Mouse (Mus musculus): ENCODE results near the gene Apoc4.

The Apoc4 gene

GRCm38 (mm10) chr7:19676662-19677061 lies 4.6 kb downstream of the Apoc4 start:
- DNase-seq (ENCODE audit: low read depth): no peak

DNA sequence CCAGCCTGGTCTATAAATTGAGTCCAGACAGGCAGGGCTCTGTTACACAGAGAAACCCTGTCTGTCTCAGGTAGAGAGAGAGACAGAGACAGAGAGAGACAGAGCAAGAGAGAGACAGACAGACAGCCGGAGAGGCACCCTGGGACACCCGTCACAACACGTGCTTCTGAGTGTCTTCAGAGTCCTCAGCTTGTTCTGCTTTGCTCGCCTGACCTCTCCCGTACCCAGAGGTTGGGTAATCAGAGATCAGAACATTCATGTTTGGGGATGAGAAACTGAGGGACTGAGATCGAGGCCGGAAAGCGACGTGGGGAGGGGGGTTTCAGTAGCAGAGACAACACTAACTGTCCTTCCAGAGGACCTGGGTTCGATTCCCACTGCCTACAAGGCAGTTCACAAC lies 5.5 kb downstream of the Apoc4 start:
- DNase-seq (ENCODE audit: low read depth): no peak

DNA sequence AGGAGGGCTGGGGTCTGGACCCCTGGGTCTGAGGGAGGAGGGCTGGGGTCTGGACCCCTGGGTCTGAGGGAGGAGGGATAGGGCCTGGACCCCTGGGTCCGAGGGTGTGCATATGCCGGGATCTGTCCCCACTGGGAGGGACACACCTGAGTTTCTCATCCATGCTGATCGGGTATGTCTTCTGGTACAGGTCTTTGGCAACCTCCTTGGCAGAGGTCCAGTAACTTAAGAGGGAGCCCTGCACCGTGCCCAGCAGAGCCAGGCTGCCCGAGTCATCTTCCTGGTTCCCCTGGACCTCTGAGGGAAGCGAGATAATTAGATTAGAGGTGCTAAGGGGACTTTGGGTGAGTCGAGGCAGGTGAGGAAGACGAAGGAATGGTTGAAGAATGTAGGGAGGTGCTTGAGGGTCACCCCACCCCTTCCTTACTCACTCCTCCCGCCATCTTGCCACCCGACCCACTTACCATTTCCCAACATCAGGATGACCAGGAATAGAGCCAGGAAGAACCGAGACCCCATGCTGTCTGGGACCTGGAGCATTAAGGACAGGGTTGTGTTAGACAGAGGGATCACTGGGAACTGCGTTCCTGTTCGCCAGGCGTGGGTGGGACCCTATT lies 8.1 kb downstream of the Apoc4 start:
- no peak for DNase-seq (ENCODE audit: low read depth)

GRCm38 (mm10) chr7:19671511-19671910 lies 9.8 kb downstream of the Apoc4 start:
- DNase-seq (ENCODE audit: low read depth): no peak

- peak; percentile 87 for DNase-seq (ENCODE audit: low read depth)
These were observed 12.1 kb downstream of the Apoc4 start for GRCm38 (mm10) chr7:19668947-19669721.

GRCm38 (mm10) chr7:19667434-19667833 lies 13.8 kb downstream of the Apoc4 start:
- DNase-seq (ENCODE audit: low read depth): no peak

- no peak for DNase-seq (ENCODE audit: low read depth)
These were observed 14.5 kb downstream of the Apoc4 start for GRCm38 (mm10) chr7:19666750-19667149.

DNA sequence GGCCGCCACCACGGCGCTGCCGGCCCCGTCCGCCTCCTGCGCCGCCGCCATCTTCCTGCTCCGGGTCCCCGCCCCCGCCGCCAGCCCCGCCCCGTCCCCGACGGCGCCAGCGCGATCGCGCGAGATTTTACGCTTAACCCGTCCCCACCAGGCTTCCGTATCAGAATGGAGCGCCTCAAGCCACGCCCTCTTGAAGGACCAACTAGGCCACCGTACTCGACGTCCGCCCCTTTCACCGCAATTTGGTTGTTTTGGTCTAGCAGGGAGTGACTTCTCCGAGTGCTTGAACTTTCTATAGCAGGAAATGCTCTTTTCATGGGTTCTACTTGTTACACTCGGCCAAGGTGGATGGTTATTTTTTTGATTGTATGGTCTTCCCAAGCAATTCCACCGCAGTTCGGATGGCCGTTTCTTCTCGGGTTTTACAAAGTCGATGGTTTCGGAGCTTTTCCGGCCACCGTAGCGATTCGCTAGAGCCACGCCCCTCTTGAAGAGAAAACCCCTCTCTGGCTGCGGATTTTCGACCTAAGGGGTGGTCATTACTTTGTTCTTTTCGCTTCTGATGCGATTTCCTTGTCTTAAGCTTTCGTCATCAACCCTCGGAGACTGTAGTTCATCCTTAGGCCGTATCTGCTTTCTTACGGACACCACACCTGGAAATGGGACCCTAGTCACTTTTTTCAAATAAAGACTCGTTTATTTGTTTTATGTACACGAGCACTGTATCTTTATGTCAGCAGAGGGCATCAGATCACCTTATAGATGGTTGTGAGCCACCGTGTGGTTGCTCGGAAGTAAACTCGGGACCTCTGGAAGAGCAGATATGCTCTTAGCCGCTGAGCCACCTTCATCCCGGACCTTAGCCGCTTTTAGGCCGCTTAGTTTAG lies 16.1 kb downstream of the Apoc4 start, which contains the start of gene Clptm1:
Gene Clptm1, minus strand, starts transcription at position 79 of the 887 bp plus-strand sequence.
- peak; percentile 94 for DNase-seq (ENCODE audit: low read depth)

DNA sequence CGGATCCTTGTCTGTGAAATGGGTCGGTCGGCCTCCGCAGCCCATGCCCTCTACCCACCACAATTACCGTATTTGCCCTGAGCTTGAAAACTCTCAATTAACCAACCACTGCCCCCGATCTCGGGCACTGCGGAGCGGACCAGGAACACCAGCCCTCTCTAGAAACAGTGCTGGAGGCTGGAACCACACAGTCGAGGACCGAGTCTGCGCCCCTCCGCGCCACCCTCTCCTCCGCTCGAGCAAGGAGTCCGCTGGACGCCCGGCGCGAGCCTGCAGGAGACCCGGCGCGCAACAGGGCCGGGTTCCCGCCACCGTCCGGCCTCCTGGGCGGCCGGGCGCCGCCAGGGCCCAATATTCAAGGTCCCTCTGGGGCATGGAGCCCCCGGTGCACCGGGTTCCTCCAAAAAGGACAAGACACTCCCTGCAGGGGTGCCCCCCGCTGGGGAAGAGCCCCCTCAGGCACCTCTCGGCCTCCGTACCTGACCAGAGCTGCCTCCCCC lies 16.8 kb downstream of the Apoc4 start:
- DNase-seq (ENCODE audit: low read depth): peak; percentile 3

DNA sequence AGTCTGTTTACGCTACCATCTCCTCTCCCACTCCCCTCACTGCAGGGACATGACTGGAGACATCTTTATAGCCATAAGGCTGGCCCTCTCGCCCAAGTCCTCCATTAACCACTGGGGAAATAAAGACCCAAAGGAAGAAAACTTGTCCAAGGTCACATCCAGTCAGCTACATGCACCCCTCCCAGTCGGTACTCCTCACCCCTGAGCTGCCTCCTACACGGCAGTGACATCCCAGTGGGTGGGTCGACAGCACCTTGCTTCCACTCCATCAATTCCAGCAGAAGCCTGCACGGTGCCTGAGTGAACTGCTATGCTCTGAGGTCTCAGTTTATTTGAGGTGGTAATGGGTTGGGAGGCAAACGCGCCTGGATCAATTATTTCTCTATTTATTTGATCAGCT lies 17.3 kb downstream of the Apoc4 start:
- DNase-seq (ENCODE audit: low read depth): no peak

DNA sequence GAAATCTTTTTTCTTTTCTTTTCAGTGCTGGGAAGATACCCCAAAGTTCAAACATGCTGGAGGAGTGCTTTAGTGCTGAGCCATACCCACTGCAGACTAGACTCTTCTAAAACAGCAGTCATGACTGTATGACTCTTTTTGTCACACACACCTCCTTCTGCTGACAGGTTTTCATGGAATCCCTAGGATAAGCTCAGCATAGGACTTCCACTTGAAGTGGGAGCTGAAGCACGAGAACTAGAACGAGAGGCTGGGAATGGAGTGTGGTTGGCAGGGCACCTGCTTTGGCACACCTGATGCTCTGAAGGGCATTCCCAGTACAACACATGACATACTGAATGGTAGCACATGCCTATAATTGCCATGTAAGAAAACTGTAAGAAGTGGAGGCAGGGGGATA lies 28.7 kb downstream of the Apoc4 start:
- no peak for DNase-seq (ENCODE audit: low read depth)

DNA sequence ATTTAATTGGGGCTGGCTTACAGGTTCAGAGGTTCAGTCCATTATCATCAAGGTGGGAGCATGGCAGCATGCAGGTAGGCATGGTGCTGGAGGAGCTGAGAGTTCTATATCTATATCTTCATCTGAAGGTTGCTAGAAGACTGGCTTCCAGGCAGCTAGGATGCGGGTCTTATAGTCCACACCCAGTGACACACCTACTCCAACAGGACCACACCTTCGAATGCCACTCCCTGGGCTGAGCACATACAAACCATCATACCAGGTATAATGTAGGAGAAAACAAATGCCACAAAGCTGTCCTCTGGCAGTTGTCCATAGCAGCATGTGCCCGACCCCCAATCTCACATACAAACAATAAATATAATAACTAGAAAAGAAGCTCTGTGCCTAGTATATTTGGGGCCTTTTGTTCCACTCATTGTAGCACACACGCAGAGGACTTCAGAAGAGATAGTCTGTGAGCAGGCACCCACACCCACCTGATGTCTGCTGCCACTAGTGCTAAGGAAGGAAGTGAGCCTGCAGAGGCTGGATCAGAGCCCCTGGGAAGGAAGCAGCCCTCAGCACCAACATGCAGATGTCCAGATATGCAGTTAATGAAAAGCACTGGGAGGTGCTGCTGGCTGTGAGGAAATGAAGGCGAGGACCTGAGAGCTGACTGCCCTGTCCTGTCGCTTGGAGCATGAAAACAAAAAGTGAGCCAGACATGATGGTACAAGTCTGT lies 30.1 kb downstream of the Apoc4 start:
- no peak for DNase-seq (ENCODE audit: low read depth)

GRCm38 (mm10) chr7:19641223-19641622 lies 40.1 kb downstream of the Apoc4 start:
- DNase-seq (ENCODE audit: low read depth): no peak

DNA sequence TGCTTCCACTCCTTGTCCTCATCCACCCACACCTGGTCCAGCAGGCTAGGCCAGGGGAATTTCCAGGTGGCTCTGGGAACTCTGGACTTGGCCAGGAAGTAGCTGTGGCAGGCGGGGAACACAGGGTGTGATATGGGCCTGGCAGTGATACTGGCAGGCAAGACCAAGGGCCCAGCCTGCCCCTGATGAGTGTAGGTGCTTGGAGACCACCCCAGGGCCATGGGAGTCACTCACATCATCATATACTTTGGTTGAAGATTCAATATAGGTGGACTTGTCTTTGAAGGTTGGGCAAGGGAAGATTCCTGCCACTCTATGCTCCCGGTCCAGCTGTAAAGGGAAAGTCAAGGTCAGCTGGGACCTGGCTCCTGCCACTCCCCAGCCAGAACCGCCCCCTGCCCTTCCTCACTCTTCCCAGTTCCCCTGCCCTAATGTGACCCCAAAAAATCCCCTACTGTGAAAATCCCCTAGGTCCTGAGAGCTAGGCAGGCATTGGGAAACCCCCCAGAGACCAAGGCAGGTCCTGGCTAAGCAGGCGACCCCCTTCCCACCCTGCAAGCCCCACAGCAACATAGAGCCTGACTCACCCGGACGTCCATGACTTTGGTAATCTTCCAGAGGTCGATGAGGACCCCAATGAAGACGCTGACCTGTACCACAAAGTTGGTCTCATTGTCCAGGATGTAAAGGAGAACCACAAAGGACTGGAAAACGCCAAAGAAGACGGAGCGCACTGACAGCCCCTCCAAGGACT lies 46.0 kb downstream of the Apoc4 start:
- DNase-seq (ENCODE audit: low read depth): no peak

GRCm38 (mm10) chr7:19634591-19634990 lies 46.7 kb downstream of the Apoc4 start:
- no peak for DNase-seq (ENCODE audit: low read depth)

DNA sequence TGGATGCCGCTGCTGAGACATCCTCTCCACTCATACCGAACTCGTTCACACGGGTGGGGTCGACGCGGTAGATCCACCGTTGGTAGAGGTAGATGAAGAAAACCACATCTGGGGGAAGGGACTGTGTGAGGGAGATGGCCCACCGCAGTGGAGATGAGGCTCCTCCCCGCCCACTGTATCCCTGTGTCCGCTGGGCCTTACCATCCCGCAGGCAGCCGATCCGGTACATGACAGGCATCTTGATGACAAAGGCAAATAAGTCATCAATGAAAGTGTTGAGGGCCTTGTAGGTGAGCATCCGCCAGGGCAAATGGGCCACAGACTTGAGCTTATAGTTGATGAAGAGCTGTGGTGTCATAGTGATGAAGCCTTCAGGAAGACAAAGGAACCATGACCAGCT lies 47.4 kb downstream of the Apoc4 start:
- no peak for DNase-seq (ENCODE audit: low read depth)

GRCm38 (mm10) chr7:19633197-19633596 lies 48.1 kb downstream of the Apoc4 start:
- DNase-seq (ENCODE audit: low read depth): no peak

- no peak for DNase-seq (ENCODE audit: low read depth)
These were observed 48.6 kb downstream of the Apoc4 start for GRCm38 (mm10) chr7:19632720-19633119.

DNA sequence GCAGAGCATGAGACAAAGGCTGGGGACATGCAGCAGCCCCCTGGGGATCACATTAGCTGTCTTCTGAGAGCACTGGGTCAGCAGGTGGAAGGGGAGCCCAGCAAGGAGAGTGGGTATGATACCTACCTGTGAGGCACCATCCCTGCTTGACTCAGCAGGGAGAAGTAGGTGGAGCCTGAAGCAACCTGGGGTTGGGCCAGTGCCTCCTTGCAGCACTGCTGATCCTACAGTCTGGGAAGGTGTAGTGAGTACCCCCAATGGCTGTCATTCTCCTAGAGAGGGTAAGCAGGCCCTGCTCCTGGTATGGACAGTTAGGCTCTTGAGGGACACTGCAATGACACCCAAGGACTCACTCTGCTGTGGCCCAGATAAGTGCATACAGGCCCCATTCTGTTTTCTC lies 49.0 kb downstream of the Apoc4 start:
- DNase-seq (ENCODE audit: low read depth): no peak

GRCm38 (mm10) chr7:19629361-19629734 lies 51.9 kb downstream of the Apoc4 start, which contains the start of gene Relb:
Relb (minus strand) TSS chr7:19629438.
- peak; percentile 44 for DNase-seq (ENCODE audit: low read depth)

Measured in fibroblast of lung, adult 2 months (primary cell).